10 mouse cellular contexts compared by ENCODE assay signal in genomic region chr1:76490719-76491118, GRCm38 (mm10).
DNase-seq lines count a peak whose midpoint lies in the region; ATAC-seq and TF ChIP-seq lines count a peak whose summit lies in the region.
"Had no signal": no experiment of that assay in that cellular context is flagged by ENCODE, and none has a peak within 500 bp of the region (broad histone marks: within the 10 kb centered on the region; RNA-seq: fewer than 3 reads in every experiment).

No protein-coding gene starts in this region.

- no peaks in the 10 kb centered on the region for H3K36me3 ChIP-seq in forebrain, embryonic 14.5 days (ENCODE audit: control insufficient read depth, insufficient read depth, low read length)
- H3K36me3 ChIP-seq in midbrain, embryonic 16.5 days (ENCODE audit: control insufficient read depth, insufficient read depth, low read length) = no peaks in the 10 kb centered on the region
- H3K36me3 ChIP-seq: liver, embryonic 13.5 days had no signal

- no peak for TF ChIP-seq CTCF in layer of hippocampus, adult 2 months (conservative IDR thresholded peaks at IDR 0.05)
- TF ChIP-seq CTCF in brain, embryonic 14.5 days (IDR thresholded peaks at IDR 0.05; ENCODE audit: borderline replicate concordance, extremely low read depth, insufficient read depth, insufficient read length) = no peak

- peak; percentile 82 for ATAC-seq in forebrain, embryonic 14.5 days
- ATAC-seq in midbrain, embryonic 16.5 days = peak; percentile 82

- peak overlapping the region; percentile 2; the same call in 1 of the 2 replicates for H3K4me3 ChIP-seq in layer of hippocampus, adult 2 months
- H3K4me3 ChIP-seq in forebrain, embryonic 14.5 days (ENCODE audit: low read depth, low read length) = no peak overlapping the region
- H3K4me3 ChIP-seq in midbrain, embryonic 16.5 days (ENCODE audit: low read depth, low read length) = no peak overlapping the region
- H3K4me3 ChIP-seq: liver, embryonic 13.5 days had no signal

- TF ChIP-seq POLR2A in brain, embryonic 14.5 days (IDR thresholded peaks at IDR 0.05; ENCODE audit: borderline replicate concordance, extremely low read depth, insufficient read depth, insufficient read length, poor library complexity, severe bottlenecking) = no peak

- 7% methylated on average over 7 of the region's 7 CpGs for WGBS in forebrain, embryonic 14.5 days
- WGBS in midbrain, embryonic 16.5 days = 10% methylated on average over 7 of the region's 7 CpGs

- H3K27ac ChIP-seq in layer of hippocampus, adult 2 months = peak overlapping the region; percentile 77
- H3K27ac ChIP-seq in forebrain, embryonic 14.5 days (ENCODE audit: low read depth, low read length) = peak overlapping the region; percentile 85
- peak overlapping the region; percentile 57; the same call in 1 of the 2 replicates for H3K27ac ChIP-seq in midbrain, embryonic 16.5 days (ENCODE audit: low read length)
- H3K27ac ChIP-seq: liver, embryonic 13.5 days had no signal

- no peaks in the 10 kb centered on the region for H3K9me3 ChIP-seq in forebrain, embryonic 14.5 days (replicated peaks; ENCODE audit: control insufficient read depth, low read length)
- H3K9me3 ChIP-seq in midbrain, embryonic 16.5 days (replicated peaks; ENCODE audit: control insufficient read depth, low read length, poor library complexity, severe bottlenecking) = no peaks in the 10 kb centered on the region
- H3K9me3 ChIP-seq: liver, embryonic 13.5 days had no signal

- peak overlapping the region; percentile 37 for H3K4me2 ChIP-seq in forebrain, embryonic 14.5 days (ENCODE audit: low read length)
- H3K4me2 ChIP-seq in midbrain, embryonic 16.5 days (ENCODE audit: low read length) = peak overlapping the region; percentile 35
- H3K4me2 ChIP-seq: heart, embryonic 11.5 days; liver, embryonic 13.5 days had no signal

- H3K27me3 ChIP-seq in forebrain, embryonic 14.5 days (replicated peaks; ENCODE audit: control insufficient read depth, insufficient read depth, low read length) = no peaks in the 10 kb centered on the region
- H3K27me3 ChIP-seq in midbrain, embryonic 16.5 days (ENCODE audit: control insufficient read depth, insufficient read depth, low read depth, low read length) = no peaks in the 10 kb centered on the region
- H3K27me3 ChIP-seq: liver, embryonic 13.5 days had no signal

- H3K9ac ChIP-seq in forebrain, embryonic 14.5 days (ENCODE audit: low read length) = no peak overlapping the region
- H3K9ac ChIP-seq in midbrain, embryonic 16.5 days (ENCODE audit: low read depth, low read length) = no peak overlapping the region
- H3K9ac ChIP-seq: liver, embryonic 13.5 days had no signal

- H3K4me1 ChIP-seq in forebrain, embryonic 14.5 days (ENCODE audit: control insufficient read depth, insufficient read depth, low read length) = peaks cover 23% of the 10 kb centered on the region
- H3K4me1 ChIP-seq in midbrain, embryonic 16.5 days (ENCODE audit: control insufficient read depth, insufficient read depth, low read length) = peaks cover 26% of the 10 kb centered on the region
- H3K4me1 ChIP-seq: liver, embryonic 13.5 days had no signal

- DNase-seq in layer of hippocampus, adult 2 months (ENCODE audit: low spot score in 2 of 2) = no peak
- no peak for DNase-seq in layer of hippocampus, postnatal 36 days
- DNase-seq in brain, embryonic 14.5 days (ENCODE audit: low read depth) = peak; percentile 98
- peak; percentile 97 for DNase-seq in forebrain, embryonic 14.5 days (ENCODE audit: low spot score)
- no peak for DNase-seq in urinary bladder, postnatal 14 days (ENCODE audit: low spot score)
- no peak for DNase-seq in cerebellum, adult 11-12 months
- DNase-seq: liver, embryonic 13.5 days; thymus, adult 18-20 months had no signal

Comparison
In these comparisons a context has a peak if more than half of its experiments do, and no peak if none do; other contexts are left out.
1. DNase-seq: peak in brain, embryonic 14.5 days (single experiment) and forebrain, embryonic 14.5 days (single experiment); none in layer of hippocampus, adult 2 months (0 of 2), layer of hippocampus, postnatal 36 days (0 of 2), urinary bladder, postnatal 14 days (single experiment) and cerebellum, adult 11-12 months (single experiment).
2. Peak in every context shown above with its lines, with median percentiles within 50 percentile points of each other: H3K27ac ChIP-seq.